Mouse (Mus musculus): ENCODE results near the gene Klf3.
"Not testable (repeated sequence)": the region's sequence is repeated elsewhere in the genome, so short reads cannot be mapped to it uniquely, and the experiment has no call there.

Klf3 gene

GRCm38 (mm10) chr5:64877235-64878026, 74.2 kb downstream of the Klf3 start:
- DNase-seq (ENCODE audit: low read depth in 2 of 2, low spot score in 2 of 2): no peak

GRCm38 (mm10) chr5:64878027-64878425, 74.8 kb downstream of the Klf3 start:
- no peak for DNase-seq (ENCODE audit: low read depth in 2 of 2, low spot score in 2 of 2)

- DNase-seq (ENCODE audit: low read depth in 2 of 2, low spot score in 2 of 2): no peak
Observed at GRCm38 (mm10) chr5:64878526-64878925, 75.3 kb downstream of the Klf3 start.

- no peak for DNase-seq (ENCODE audit: low read depth in 2 of 2, low spot score in 2 of 2)
Observed at GRCm38 (mm10) chr5:64879241-64879640, 76.1 kb downstream of the Klf3 start.

- not testable (repeated sequence) for DNase-seq (ENCODE audit: low read depth in 2 of 2, low spot score in 2 of 2)
Observed at GRCm38 (mm10) chr5:64881559-64881958, 78.4 kb downstream of the Klf3 start.

GRCm38 (mm10) chr5:64881976-64882375, 78.8 kb downstream of the Klf3 start:
- DNase-seq (ENCODE audit: low read depth in 2 of 2, low spot score in 2 of 2): not testable (repeated sequence)
